Mouse (Mus musculus) intestine, embryonic 16.5 days (tissue): Measurements from ENCODE around the gene Nefh. TPM values are rescaled to one million over a fixed set of nuclear protein-coding genes. Genes with fewer than 3 reads are reported as not detected.
A peak's percentile ranks its signal among the peaks of the same experiment; 100 is the strongest.

Source experiments
- ATAC-seq: fragments of 200-750 bp; cut with Nextera tagmentation; 2 replicates; pipeline ENCODE4 v1.8.0; 2017; ENCODE audit warnings: moderate TSS enrichment, moderate library complexity
- H3K27ac ChIP-seq: fragments of 300-500 bp; sonication (generic); 2 replicates; pipeline ENCODE4 v1.5.1; 2014; ENCODE audit warnings: mild to moderate bottlenecking, low read length
- H3K27me3 ChIP-seq: fragments of 300-500 bp; sonication (generic); replicated peaks from 2 replicates; pipeline ENCODE4 v1.6.1; 2014; ENCODE audit warnings: low read length, control low read depth, mixed read lengths; ENCODE audit not compliant: control insufficient read depth, insufficient read depth
- H3K36me3 ChIP-seq: fragments of 300-500 bp; sonication (generic); 2 replicates; pipeline ENCODE4 v1.6.1; 2014; ENCODE audit warnings: low read length, control low read depth; ENCODE audit not compliant: control insufficient read depth, insufficient read depth
- H3K4me1 ChIP-seq: fragments of 300-500 bp; sonication (generic); 2 replicates; pipeline ENCODE4 v1.6.1; 2014; ENCODE audit warnings: low read length, control low read depth, mixed read lengths; ENCODE audit not compliant: control insufficient read depth, insufficient read depth
- H3K4me2 ChIP-seq: fragments of 300-500 bp; sonication (generic); 2 replicates; pipeline ENCODE4 v1.6.1; 2014; ENCODE audit warnings: low read depth, low read length, control low read depth
- H3K4me3 ChIP-seq: fragments of 300-500 bp; sonication (generic); 2 replicates; pipeline ENCODE4 v1.5.1; 2014; ENCODE audit warnings: mild to moderate bottlenecking, low read length
- H3K9ac ChIP-seq: fragments of 300-500 bp; sonication (generic); 2 replicates; pipeline ENCODE4 v1.6.1; 2014; ENCODE audit warnings: low read depth, low read length
- H3K9me3 ChIP-seq: fragments of 300-500 bp; sonication (generic); 2 replicates; pipeline ENCODE4 v1.6.1; 2016; ENCODE audit warnings: low read length, control low read depth; ENCODE audit not compliant: control insufficient read depth
- WGBS: fragments of 180-500 bp; shearing (Covaris S2); extraction: QIAGEN DNeasy Blood & Tissue Kit; methylation state at CpG from one replicate; pipeline ENCODE4 v1.1.7; 2014; 5-methylcytosine and 5-hydroxymethylcytosine counted together
- polyA plus RNA-seq: library from polyadenylated mRNA; unstranded; fragments of >200 nt; fragmentation: Nextera tagmentation; extraction: Ambion mirVana; gene quantifications from 2 replicates; pipeline ENCODE4 v1.2.1, GENCODE M21; 2015

Nefh gene
- polyA plus RNA-seq, 1 experiment from 2014 or later, result 0.55 TPM

GRCm38 (mm10) chr11:4931009-4931601 lies 16.8 kb downstream of the Nefh start:
- peaks cover 10% of the 10 kb centered on the region for H3K4me1 ChIP-seq
- H3K27ac ChIP-seq, result 0 out of 2 replicates have a peak overlapping the region, but pooled peaks have one; percentile 22
- no peaks in the 10 kb centered on the region for H3K27me3 ChIP-seq
- no peak overlapping the region for H3K4me3 ChIP-seq
- peak; percentile 62 for ATAC-seq
- no peaks in the 10 kb centered on the region for H3K9me3 ChIP-seq
- WGBS, result 40% methylated on average over 1 of the region's 1 CpGs
- peak overlapping the region; percentile 6; the same call in 1 of the 2 replicates for H3K4me2 ChIP-seq
- H3K9ac ChIP-seq, result no peak overlapping the region; the same call in 1 of the 2 replicates
- H3K36me3 ChIP-seq, result peaks cover 3% of the 10 kb centered on the region; the same call in 1 of the 2 replicates

GRCm38 (mm10) chr11:4927224-4927623 lies 20.6 kb downstream of the Nefh start:
- Histone ChIP-seq H3K9ac (no peak overlapping the region), H3K4me2 (no peak overlapping the region), H3K36me3 (peaks cover 3% of the 10 kb centered on the region; the same call in 1 of the 2 replicates), H3K4me1 (peaks cover 10% of the 10 kb centered on the region), H3K27ac (no peak overlapping the region), H3K4me3 (no peak overlapping the region), H3K9me3 (no peaks in the 10 kb centered on the region), H3K27me3 (no peaks in the 10 kb centered on the region)
- WGBS, result 86% methylated on average over 3 of the region's 3 CpGs
- ATAC-seq, result no peak

- Histone ChIP-seq H3K36me3 (peaks cover 17% of the 10 kb centered on the region), H3K27ac (no peak overlapping the region), H3K27me3 (no peaks in the 10 kb centered on the region), H3K4me3 (no peak overlapping the region), H3K9ac (no peak overlapping the region), H3K4me1 (no peaks in the 10 kb centered on the region), H3K9me3 (no peaks in the 10 kb centered on the region), H3K4me2 (no peak overlapping the region)
- WGBS, result 89% methylated on average over 7 of the region's 7 CpGs
- ATAC-seq, result no peak
These were observed 26.1 kb downstream of the Nefh start for GRCm38 (mm10) chr11:4921751-4922150.

DNA sequence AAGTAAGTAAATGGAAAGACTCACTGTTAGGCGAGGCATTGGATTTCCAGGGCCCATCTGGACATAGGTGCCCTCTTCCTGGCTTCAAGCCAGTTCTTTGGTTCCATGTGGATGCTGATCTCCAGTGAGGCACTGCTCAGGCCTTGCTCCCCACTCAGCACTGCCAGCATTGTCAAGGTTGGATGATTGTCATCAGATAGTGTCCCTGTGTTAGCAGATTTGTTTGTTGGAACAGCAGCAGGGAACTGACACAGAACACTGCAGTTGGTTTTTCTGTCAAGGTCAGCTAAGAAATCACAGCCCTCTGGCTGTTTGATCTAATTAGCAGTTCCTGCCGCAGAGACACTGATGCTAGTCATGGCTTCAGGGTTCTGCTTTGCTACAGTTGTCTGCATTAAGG lies 26.6 kb downstream of the Nefh start:
- no peaks in the 10 kb centered on the region for H3K9me3 ChIP-seq
- WGBS, result 81% methylated on average over 2 of the region's 2 CpGs
- H3K4me2 ChIP-seq, result no peak overlapping the region
- no peaks in the 10 kb centered on the region for H3K27me3 ChIP-seq
- H3K27ac ChIP-seq, result no peak overlapping the region
- peaks cover 15% of the 10 kb centered on the region for H3K36me3 ChIP-seq
- no peak overlapping the region for H3K9ac ChIP-seq
- H3K4me3 ChIP-seq, result no peak overlapping the region
- H3K4me1 ChIP-seq, result no peaks in the 10 kb centered on the region
- ATAC-seq, result no peak

GRCm38 (mm10) chr11:4916068-4916467 lies 31.8 kb downstream of the Nefh start:
- Histone ChIP-seq H3K9me3 (no peaks in the 10 kb centered on the region), H3K4me2 (no peak overlapping the region), H3K4me1 (no peaks in the 10 kb centered on the region), H3K36me3 (peaks cover 14% of the 10 kb centered on the region), H3K9ac (no peak overlapping the region), H3K27ac (no peak overlapping the region), H3K27me3 (no peaks in the 10 kb centered on the region), H3K4me3 (no peak overlapping the region)
- 50% methylated on average over 1 of the region's 1 CpGs for WGBS
- ATAC-seq, result no peak

GRCm38 (mm10) chr11:4906231-4906630 lies 41.6 kb downstream of the Nefh start:
- Histone ChIP-seq H3K9me3 (no peaks in the 10 kb centered on the region), H3K4me3 (no peak overlapping the region), H3K9ac (no peak overlapping the region), H3K4me1 (no peaks in the 10 kb centered on the region), H3K4me2 (no peak overlapping the region), H3K27me3 (no peaks in the 10 kb centered on the region), H3K36me3 (peaks cover 16% of the 10 kb centered on the region), H3K27ac (no peak overlapping the region)
- ATAC-seq, result no peak
- 96% methylated on average over 6 of the region's 6 CpGs for WGBS

DNA sequence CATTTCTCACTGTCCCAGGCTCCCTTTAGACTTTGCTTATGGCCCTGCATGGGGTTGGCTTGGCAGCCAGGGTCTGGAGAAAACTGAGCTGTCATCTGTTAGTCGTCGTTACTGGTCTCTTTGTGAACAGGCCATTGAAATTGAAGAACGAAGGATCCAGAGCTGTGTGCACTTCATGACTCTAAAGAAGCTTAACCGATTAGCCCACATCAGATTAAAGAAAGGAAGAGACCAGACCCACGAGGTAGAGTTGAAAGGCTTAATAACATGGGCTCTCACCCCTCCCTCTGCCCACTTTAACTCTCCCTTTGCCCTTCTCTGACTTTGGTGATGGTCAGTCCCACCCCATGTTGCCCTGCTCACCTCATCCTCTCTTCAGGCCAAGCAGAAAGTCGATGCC lies 45.9 kb downstream of the Nefh start:
- no peak overlapping the region for H3K4me2 ChIP-seq
- 90% methylated on average over 6 of the region's 6 CpGs for WGBS
- H3K27ac ChIP-seq, result no peak overlapping the region
- no peak overlapping the region for H3K4me3 ChIP-seq
- no peaks in the 10 kb centered on the region for H3K9me3 ChIP-seq
- peaks cover 19% of the 10 kb centered on the region for H3K36me3 ChIP-seq
- H3K4me1 ChIP-seq, result no peaks in the 10 kb centered on the region
- ATAC-seq, result no peak
- H3K9ac ChIP-seq, result no peak overlapping the region
- no peaks in the 10 kb centered on the region for H3K27me3 ChIP-seq

GRCm38 (mm10) chr11:4900437-4900836 lies 47.4 kb downstream of the Nefh start:
- H3K27me3 ChIP-seq, result no peaks in the 10 kb centered on the region
- no peak overlapping the region for H3K4me2 ChIP-seq
- H3K36me3 ChIP-seq, result peaks cover 19% of the 10 kb centered on the region
- 71% methylated on average over 5 of the region's 5 CpGs for WGBS
- ATAC-seq, result no peak
- peaks cover 5% of the 10 kb centered on the region for H3K4me1 ChIP-seq
- no peak overlapping the region for H3K27ac ChIP-seq
- H3K9ac ChIP-seq, result no peak overlapping the region
- H3K9me3 ChIP-seq, result no peaks in the 10 kb centered on the region
- H3K4me3 ChIP-seq, result no peak overlapping the region

GRCm38 (mm10) chr11:4894848-4895816 lies 52.7 kb downstream of the Nefh start, which contains the start of gene Thoc5:
TSS of gene Thoc5 (plus strand) at chr11:4895320.
- H3K4me3 ChIP-seq, result peak within 1 kb of the TSS; percentile 94
- peak within 1 kb of the TSS; percentile 91 for H3K4me2 ChIP-seq
- peaks cover 7% of the 10 kb centered on the region for H3K36me3 ChIP-seq
- H3K4me1 ChIP-seq, result peaks cover 5% of the 10 kb centered on the region
- ATAC-seq, result peak; percentile 95
- H3K27me3 ChIP-seq, result no peaks in the 10 kb centered on the region
- H3K27ac ChIP-seq, result peak within 1 kb of the TSS; percentile 74
- WGBS, result 2% methylated on average over 52 of the region's 52 CpGs
- H3K9ac ChIP-seq, result peak within 1 kb of the TSS; percentile 87
- no peaks in the 10 kb centered on the region for H3K9me3 ChIP-seq
